Mouse (Mus musculus) lung, embryonic 14.5 days (tissue): Measurements from ENCODE around the gene Ccnb1. TPM values are rescaled to one million over a fixed set of nuclear protein-coding genes. Genes with fewer than 3 reads are reported as not detected.
"Not testable (repeated sequence)": the region's sequence is repeated elsewhere in the genome, so short reads cannot be mapped to it uniquely, and the experiment has no call there.

Experiments
- ATAC-seq: fragments of 200-750 bp; cut with Nextera tagmentation; 2 replicates; pipeline ENCODE4 v1.8.0; 2017; ENCODE audit warnings: mild to moderate bottlenecking, moderate TSS enrichment, moderate library complexity; ENCODE audit not compliant: insufficient read depth
- DNase-seq: peaks from one replicate; pipeline ENCODE4 v3.0.0-alpha.2; 2015
- H3K27ac ChIP-seq: fragments of 300-500 bp; sonication (generic); 2 replicates; pipeline ENCODE4 v1.5.1; 2014; ENCODE audit warnings: low read depth, mild to moderate bottlenecking, moderate library complexity
- H3K27me3 ChIP-seq: fragments of 300-500 bp; sonication (generic); 2 replicates; pipeline ENCODE4 v1.6.1; 2014; ENCODE audit warnings: low read length, control low read depth; ENCODE audit not compliant: insufficient read depth
- H3K36me3 ChIP-seq: fragments of 300-500 bp; sonication (generic); 2 replicates; pipeline ENCODE4 v1.6.1; 2014; ENCODE audit warnings: control low read depth; ENCODE audit not compliant: insufficient read depth
- H3K4me1 ChIP-seq: fragments of 300-500 bp; sonication (generic); 2 replicates; pipeline ENCODE4 v1.6.1; 2014; ENCODE audit warnings: antibody characterized with exemption, control low read depth; ENCODE audit not compliant: insufficient read depth
- H3K4me2 ChIP-seq: fragments of 300-500 bp; sonication (generic); 2 replicates; pipeline ENCODE4 v1.6.1; 2014; ENCODE audit warnings: mild to moderate bottlenecking
- H3K4me3 ChIP-seq: fragments of 300-500 bp; sonication (generic); 2 replicates; pipeline ENCODE4 v1.5.1; 2014; ENCODE audit warnings: low read depth, low read length
- H3K9ac ChIP-seq: fragments of 300-500 bp; sonication (generic); 2 replicates; pipeline ENCODE4 v1.6.1; 2014
- H3K9me3 ChIP-seq: fragments of 300-500 bp; sonication (generic); 2 replicates; pipeline ENCODE4 v1.6.1; 2016; ENCODE audit warnings: low read depth, low read length, control low read depth
- CTCF ChIP-seq: IDR thresholded peaks from 2 replicates; pipeline ENCODE4 v1.5.1; 2016; ENCODE audit warnings: antibody characterized with exemption, low read depth
- WGBS: fragments of 180-500 bp; shearing (Covaris S2); extraction: QIAGEN DNeasy Blood & Tissue Kit; methylation state at CpG from one replicate; pipeline ENCODE4 v1.1.7; 2014; 5-methylcytosine and 5-hydroxymethylcytosine counted together
- polyA plus RNA-seq: library from polyadenylated mRNA; unstranded; fragments of >200 nt; fragmentation: Nextera tagmentation; extraction: Ambion mirVana; gene quantifications from 2 replicates; pipeline ENCODE4 v1.2.1, GENCODE M21; 2014

Gene Ccnb1
- polyA plus RNA-seq, 1 experiment from 2014 or later = 358 TPM

DNA sequence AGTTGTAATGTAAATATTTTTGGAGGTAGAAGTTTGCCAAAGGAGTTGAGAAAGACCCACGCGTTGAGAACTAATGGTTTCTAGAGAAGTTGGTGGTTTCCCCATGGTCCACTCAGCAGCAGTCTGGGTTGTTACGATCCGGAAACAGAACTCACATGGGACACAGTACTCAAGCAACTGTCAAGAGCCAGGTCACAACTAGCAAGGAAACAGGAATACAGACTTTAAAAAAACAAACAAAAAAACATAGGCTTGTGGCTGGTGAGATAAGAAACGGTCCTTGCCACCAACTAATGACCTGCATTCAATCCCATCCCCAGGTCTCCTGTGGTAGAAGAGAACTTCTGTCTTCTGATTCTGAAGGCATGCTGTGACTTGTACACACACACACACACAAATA is 35.6 kb downstream of the Ccnb1 start:
- ATAC-seq (no peak), DNase-seq (no peak)
- Histone ChIP-seq H3K36me3 (no peaks in the 10 kb centered on the region), H3K4me2 (no peak overlapping the region), H3K9ac (no peak overlapping the region), H3K27me3 (no peaks in the 10 kb centered on the region), H3K9me3 (no peaks in the 10 kb centered on the region), H3K4me1 (no peaks in the 10 kb centered on the region), H3K4me3 (no peak overlapping the region), H3K27ac (no peak overlapping the region)
- 62% methylated on average over 5 of the region's 5 CpGs for WGBS
- TF ChIP-seq CTCF = no peak

DNA sequence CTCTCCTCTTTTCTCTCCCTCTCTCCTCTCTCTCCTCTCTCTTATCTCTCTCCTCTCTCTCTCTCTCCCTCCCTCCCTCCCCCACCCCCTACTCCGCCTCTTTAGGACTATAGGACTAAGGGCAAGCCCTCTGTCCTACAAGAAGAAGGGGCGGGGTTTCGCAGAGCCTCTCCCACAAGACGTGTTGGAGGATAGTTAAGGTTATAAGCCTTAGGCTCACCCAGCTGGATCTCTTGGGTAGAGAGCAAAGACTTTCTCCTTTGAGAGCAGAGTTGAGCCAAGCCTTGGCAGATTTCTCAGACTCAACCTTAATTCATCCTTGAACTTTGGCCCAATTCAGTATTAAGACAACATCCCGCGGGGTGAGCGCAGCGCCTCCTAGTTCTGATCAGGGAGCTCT is 37.7 kb downstream of the Ccnb1 start:
- TF ChIP-seq CTCF = no peak

GRCm38 (mm10) chr13:100746090-100746489 is 40.3 kb downstream of the Ccnb1 start:
- Histone ChIP-seq H3K36me3 (no peaks in the 10 kb centered on the region), H3K27ac (no peak overlapping the region), H3K4me2 (no peak overlapping the region), H3K4me3 (no peak overlapping the region), H3K9me3 (no peaks in the 10 kb centered on the region), H3K9ac (no peak overlapping the region), H3K27me3 (no peaks in the 10 kb centered on the region), H3K4me1 (no peaks in the 10 kb centered on the region)
- 73% methylated on average over 3 of the region's 3 CpGs for WGBS
- TF ChIP-seq CTCF = no peak
- no peak for DNase-seq
- no peak for ATAC-seq

More for the DNA sequence above, 37.7 kb downstream of the Ccnb1 start:
- H3K4me1 ChIP-seq = no peaks in the 10 kb centered on the region
- DNase-seq (no peak), ATAC-seq (no peak)
- H3K4me2 ChIP-seq = no peak overlapping the region
- whole genome bisulfite sequencing = 47% methylated on average over 8 of the region's 8 CpGs
- no peak overlapping the region for H3K9ac ChIP-seq
- no peak overlapping the region for H3K4me3 ChIP-seq
- no peaks in the 10 kb centered on the region for H3K36me3 ChIP-seq
- H3K27me3 ChIP-seq = no peaks in the 10 kb centered on the region
- H3K9me3 ChIP-seq = no peaks in the 10 kb centered on the region
- no peak overlapping the region for H3K27ac ChIP-seq

DNA sequence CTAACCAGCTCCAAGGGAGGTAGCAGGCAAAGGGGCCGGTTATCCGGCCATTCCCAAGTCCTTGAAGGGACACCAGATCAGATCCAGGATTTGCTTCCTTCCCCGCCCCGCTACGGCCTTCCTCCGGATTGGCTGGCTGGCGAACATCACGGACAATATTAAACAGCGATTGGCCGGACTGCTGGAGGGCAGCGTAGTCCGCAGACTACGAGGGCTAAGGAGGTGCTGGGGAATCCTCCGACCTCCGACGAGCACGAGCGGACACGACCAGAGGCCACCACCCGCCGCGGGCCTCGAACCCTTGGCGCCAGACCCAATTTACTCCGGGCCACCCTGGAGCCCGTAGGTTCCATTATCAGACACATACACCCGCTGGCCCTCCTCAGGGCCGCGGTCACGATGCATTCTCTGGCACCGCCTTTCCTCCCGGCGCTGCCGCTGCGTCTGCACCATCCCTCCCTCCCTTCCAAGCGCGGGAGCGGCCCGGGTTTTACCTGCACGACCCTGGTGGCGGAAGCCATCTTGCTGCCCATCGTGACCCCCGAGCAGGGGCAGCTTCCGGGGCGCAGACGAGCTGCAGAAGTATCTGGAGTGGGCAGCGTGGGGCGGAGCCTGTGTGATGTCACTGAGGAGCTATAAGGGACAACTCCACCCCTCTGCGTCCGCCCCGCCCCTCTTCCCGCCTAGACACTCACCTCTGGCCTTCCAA is 42.2 kb downstream of the Ccnb1 start, which contains the start of gene Mrps36:
Gene Mrps36 (minus strand): TSS at position 624 of the 709 bp plus-strand sequence.
- peak within 1 kb of the TSS; percentile 97 for H3K27ac ChIP-seq
- TF ChIP-seq CTCF = no peak
- H3K36me3 ChIP-seq = no peaks in the 10 kb centered on the region
- WGBS = under 1% methylated on average over 52 of the region's 52 CpGs
- H3K4me2 ChIP-seq = peak within 1 kb of the TSS; percentile 63
- H3K4me3 ChIP-seq = peak within 1 kb of the TSS; percentile 82
- H3K9me3 ChIP-seq = no peaks in the 10 kb centered on the region
- DNase-seq (peak; percentile 96), ATAC-seq (peak; percentile 96)
- no peaks in the 10 kb centered on the region for H3K4me1 ChIP-seq
- no peaks in the 10 kb centered on the region for H3K27me3 ChIP-seq
- peak within 1 kb of the TSS; percentile 76 for H3K9ac ChIP-seq

GRCm38 (mm10) chr13:100743346-100744035 is 42.9 kb downstream of the Ccnb1 start:
- H3K4me1 ChIP-seq = no peaks in the 10 kb centered on the region
- peak overlapping the region; percentile 82 for H3K4me3 ChIP-seq
- TF ChIP-seq CTCF = no peak
- peak; percentile 8 for DNase-seq
- 44% methylated on average over 11 of the region's 11 CpGs for WGBS
- peak overlapping the region; percentile 97 for H3K27ac ChIP-seq
- peak overlapping the region; percentile 76 for H3K9ac ChIP-seq
- H3K9me3 ChIP-seq = no peaks in the 10 kb centered on the region
- H3K4me2 ChIP-seq = peak overlapping the region; percentile 63
- H3K27me3 ChIP-seq = no peaks in the 10 kb centered on the region
- ATAC-seq = peak; percentile 50
- peaks cover 3% of the 10 kb centered on the region; the same call in 1 of the 2 replicates for H3K36me3 ChIP-seq

DNA sequence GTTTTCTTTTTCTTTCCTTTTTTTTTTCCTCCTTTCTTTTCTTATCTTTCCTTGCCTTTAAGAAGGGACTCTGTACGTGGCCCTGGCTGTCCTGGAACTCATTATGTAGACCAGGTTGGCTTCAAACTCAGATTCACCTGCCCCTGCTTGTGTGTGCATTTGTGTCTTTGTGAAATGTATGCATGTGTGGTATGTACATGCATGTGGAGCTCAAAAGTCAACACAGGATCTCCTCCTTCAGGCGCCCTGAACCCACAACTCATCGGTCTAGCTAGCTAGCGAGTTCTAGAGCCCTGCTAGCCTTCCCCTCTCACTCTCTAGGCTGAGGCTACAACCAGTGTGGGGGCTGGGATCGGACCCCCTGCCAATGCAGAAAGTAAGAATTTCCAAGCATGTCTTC is 43.5 kb downstream of the Ccnb1 start:
- Histone ChIP-seq H3K27ac (no peak overlapping the region), H3K9ac (no peak overlapping the region), H3K9me3 (no peaks in the 10 kb centered on the region), H3K27me3 (no peaks in the 10 kb centered on the region), H3K4me3 (no peak overlapping the region), H3K4me1 (no peaks in the 10 kb centered on the region), H3K4me2 (peak overlapping the region; percentile 63; the same call in 1 of the 2 replicates), H3K36me3 (peaks cover 8% of the 10 kb centered on the region; the same call in 1 of the 2 replicates)
- DNase-seq = no peak
- TF ChIP-seq CTCF = no peak
- ATAC-seq = no peak
- WGBS = 78% methylated on average over 5 of the region's 5 CpGs

DNA sequence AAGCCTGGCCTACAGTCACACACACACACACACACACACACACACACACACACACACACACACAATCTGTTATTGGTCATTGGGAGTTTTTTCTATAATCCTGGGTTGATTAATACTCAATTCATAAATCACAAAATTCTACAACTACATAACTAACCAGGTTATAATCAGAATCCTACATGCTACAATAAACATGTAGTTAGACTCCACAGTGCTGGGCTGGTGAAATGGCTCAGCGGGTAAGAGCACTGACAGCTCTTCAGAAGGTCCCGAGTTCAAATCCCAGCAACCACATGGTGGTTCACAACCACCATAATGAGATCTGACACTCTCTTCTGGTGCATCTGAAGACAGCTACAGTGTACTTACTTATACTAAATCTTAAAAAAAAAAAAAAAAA is 53.6 kb downstream of the Ccnb1 start:
- H3K36me3 ChIP-seq = peaks cover 19% of the 10 kb centered on the region
- no peaks in the 10 kb centered on the region for H3K9me3 ChIP-seq
- H3K4me2 ChIP-seq = no peak overlapping the region
- no peak overlapping the region for H3K27ac ChIP-seq
- H3K27me3 ChIP-seq = no peaks in the 10 kb centered on the region
- H3K4me1 ChIP-seq = peaks cover 5% of the 10 kb centered on the region; the same call in 1 of the 2 replicates
- H3K9ac ChIP-seq = no peak overlapping the region
- no peak overlapping the region for H3K4me3 ChIP-seq
- TF ChIP-seq CTCF = no peak
- ATAC-seq = no peak
- DNase-seq = no peak
- 87% methylated on average over 2 of the region's 2 CpGs for WGBS

GRCm38 (mm10) chr13:100731462-100732046 is 54.8 kb downstream of the Ccnb1 start:
- WGBS = 86% methylated on average over 5 of the region's 6 CpGs
- H3K9me3 ChIP-seq, H3K9ac ChIP-seq, ATAC-seq, H3K27me3 ChIP-seq, H3K4me1 ChIP-seq: not testable (repeated sequence)
- Histone ChIP-seq H3K27ac (peak overlapping the region; percentile 97), H3K36me3 (peaks cover 21% of the 10 kb centered on the region), H3K4me2 (peak overlapping the region; percentile 74), H3K4me3 (peak overlapping the region; percentile 85)
- DNase-seq = peak; percentile 4
